Mouse (Mus musculus) heart, adult 11 months (tissue): ENCODE results near the gene Optn.
A peak's percentile ranks its signal among the peaks of the same experiment; 100 is the strongest.

ENCODE experiments used
- DNase-seq: peaks from one replicate; pipeline ENCODE4 v3.0.0; 2022

Gene Optn

GRCm38 (mm10) chr2:5027057-5027456 lies 36.8 kb downstream of the Optn start:
- no peak for DNase-seq

DNA sequence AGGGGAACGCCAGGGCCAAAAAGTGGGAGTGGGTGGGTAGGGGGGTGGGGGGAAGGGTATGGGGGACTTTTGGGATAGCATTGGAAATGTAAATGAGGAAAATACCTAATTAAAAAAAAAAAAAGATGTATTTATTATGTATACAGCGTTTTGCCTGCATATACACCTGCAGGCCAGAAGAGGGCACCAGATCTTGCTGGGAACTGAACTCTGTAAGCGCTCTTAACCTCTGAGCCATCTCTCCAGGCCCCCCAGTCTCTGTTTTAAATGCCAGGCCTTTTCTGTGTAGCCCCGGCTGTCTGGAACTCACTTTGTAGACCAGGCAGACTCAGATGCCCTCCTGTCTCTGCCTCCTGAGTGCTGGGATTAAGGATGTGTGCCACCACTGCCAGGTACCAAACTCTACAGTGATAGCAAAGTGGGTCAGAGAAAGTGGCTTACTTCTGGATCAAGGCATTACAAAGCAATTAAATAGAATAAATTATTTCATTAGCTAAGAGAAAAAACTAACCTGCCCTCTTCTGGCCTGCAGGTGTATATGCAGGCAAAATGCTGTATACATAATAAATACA lies 38.6 kb downstream of the Optn start:
- peak; percentile 71 for DNase-seq

DNA sequence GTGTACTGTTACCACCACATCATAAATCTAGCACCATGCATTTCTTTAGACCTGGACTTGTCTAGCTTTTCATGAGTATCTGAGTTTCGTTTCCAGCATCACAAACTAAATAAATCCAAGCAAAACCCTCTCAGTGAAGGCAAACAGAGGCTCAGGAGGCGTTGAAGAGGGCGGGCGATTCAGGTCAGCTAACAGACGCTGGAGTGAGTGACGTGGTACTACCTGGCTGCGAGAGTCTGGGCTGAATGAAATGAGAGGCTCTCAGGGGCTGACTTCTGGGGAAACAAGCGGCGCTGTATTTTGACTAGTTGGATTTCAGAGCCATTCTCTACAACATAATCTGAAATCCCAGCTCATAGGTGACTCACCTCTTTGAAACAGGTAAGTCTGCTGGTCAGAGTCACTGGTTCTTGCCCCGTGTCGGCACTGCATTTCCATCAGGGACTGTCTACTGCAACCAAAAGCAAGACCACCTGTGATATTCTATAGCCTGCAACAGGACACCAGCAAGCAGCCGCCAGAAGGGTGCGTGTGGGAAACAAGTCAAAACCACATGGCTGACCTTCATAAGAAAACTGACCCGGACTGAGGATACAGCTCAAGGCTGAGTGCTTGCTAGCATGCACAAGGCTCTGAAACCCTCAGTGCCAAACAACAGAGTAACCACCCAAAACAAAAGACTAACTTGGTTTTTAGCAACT lies 40.0 kb downstream of the Optn start:
- peak; percentile 56 for DNase-seq

DNA sequence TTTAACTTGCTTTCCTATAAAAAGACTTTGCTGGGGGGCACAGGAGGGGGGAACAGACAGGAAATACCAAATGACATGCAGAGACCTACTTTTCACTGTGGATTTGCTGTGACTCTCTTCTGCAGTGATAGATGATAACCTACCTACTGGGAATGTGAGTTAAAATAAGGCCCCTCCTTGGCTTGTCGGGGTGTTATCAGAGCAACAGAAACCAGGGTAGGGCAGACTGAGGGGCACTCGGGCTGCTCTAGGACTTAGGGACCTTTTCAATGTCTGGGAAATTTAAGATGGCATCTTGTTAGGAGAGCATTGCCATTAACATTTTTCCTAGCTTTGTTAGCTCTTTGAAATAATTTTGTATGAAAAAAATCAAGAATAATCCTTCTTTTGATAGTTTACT lies 40.6 kb downstream of the Optn start:
- DNase-seq = no peak

GRCm38 (mm10) chr2:5019708-5020107 lies 44.1 kb downstream of the Optn start:
- no peak for DNase-seq

DNA sequence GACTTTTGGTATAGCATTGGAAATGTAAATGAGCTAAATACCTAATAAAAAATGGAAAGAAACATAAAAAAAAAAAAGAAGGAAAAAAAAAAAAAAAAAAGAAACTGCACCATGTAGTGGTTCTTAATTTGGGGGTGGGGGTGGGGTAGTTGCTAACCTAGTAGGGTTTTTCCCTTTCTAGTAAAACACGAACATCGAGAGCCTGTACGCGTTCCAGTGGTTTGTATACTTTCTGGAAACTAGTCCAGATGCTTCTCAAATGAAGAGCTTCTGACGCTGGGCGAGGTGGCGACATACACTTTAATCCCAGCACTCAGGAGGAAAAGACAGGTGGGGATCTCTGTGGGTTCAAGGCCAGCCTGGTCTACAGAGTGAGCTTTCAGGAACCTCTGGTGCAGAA lies 46.9 kb downstream of the Optn start:
- DNase-seq = peak; percentile 66

GRCm38 (mm10) chr2:5015527-5015926 lies 48.3 kb downstream of the Optn start:
- DNase-seq = peak; percentile 55

DNA sequence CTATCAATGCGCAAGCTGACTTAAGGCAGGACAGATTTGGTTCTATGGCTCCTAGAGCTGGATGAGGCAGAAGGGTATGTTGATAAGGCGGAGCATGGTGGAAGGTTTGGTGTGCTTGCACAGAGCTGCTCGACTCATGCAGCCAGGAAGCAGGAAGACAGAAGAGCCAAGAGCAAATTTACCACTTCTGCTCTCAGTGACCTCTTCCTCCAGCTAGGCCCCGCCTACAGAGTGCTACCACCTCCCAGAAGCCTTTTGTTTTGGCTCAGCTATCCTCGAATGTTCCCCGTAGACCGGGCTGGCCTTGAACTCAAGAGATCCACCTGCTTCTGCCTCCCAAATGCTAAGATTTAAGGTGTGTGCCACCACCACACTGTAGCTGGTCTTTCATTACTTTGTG lies 49.2 kb downstream of the Optn start:
- peak; percentile 90 for DNase-seq

- DNase-seq = peak; percentile 99
These were observed 51.1 kb downstream of the Optn start, which contains the start of gene Mcm10 for GRCm38 (mm10) chr2:5012491-5013324. Mcm10 (minus strand) TSS chr2:5012791.

GRCm38 (mm10) chr2:5011898-5012490 lies 51.9 kb downstream of the Optn start:
- no peak for DNase-seq

- DNase-seq = no peak
These were observed 56.7 kb downstream of the Optn start for GRCm38 (mm10) chr2:5007107-5007506.

- no peak for DNase-seq
These were observed 62.6 kb downstream of the Optn start for GRCm38 (mm10) chr2:5001266-5001665.

GRCm38 (mm10) chr2:4998905-4999304 lies 64.9 kb downstream of the Optn start:
- no peak for DNase-seq

- no peak for DNase-seq
These were observed 67.4 kb downstream of the Optn start for GRCm38 (mm10) chr2:4996421-4996824.

- DNase-seq = no peak
These were observed 68.2 kb downstream of the Optn start for GRCm38 (mm10) chr2:4995646-4996045.

- DNase-seq = no peak
These were observed 69.4 kb downstream of the Optn start for GRCm38 (mm10) chr2:4994436-4994835.

GRCm38 (mm10) chr2:4993584-4993983 lies 70.3 kb downstream of the Optn start:
- no peak for DNase-seq

DNA sequence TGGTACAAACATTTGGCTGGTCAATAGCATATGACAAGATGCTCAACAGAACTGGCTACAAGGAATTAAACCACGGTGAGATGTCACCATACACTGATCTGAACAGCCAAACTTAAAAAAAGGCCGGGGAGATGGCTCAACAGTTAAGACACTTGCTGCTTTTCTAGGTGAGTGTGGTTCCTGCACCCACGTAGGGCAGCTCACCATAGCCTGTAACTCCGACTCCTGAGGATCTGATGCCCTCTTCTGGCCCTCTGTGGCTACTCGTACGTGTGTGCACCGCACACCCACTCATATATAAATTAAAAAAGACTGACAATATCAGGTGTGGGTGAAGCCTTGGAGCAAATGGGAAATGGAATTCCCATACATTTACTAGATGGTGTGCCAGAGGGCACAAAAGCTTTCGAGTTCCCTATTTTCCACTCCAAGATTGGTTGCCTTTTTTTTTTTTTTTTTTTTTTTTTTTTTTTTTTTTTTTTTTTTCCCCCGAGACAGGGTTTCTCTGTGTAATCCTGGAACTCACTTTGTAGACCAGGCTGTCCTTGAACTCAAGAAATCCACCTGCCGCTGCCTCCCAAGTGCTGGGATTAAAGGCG lies 74.9 kb downstream of the Optn start:
- no peak for DNase-seq

DNA sequence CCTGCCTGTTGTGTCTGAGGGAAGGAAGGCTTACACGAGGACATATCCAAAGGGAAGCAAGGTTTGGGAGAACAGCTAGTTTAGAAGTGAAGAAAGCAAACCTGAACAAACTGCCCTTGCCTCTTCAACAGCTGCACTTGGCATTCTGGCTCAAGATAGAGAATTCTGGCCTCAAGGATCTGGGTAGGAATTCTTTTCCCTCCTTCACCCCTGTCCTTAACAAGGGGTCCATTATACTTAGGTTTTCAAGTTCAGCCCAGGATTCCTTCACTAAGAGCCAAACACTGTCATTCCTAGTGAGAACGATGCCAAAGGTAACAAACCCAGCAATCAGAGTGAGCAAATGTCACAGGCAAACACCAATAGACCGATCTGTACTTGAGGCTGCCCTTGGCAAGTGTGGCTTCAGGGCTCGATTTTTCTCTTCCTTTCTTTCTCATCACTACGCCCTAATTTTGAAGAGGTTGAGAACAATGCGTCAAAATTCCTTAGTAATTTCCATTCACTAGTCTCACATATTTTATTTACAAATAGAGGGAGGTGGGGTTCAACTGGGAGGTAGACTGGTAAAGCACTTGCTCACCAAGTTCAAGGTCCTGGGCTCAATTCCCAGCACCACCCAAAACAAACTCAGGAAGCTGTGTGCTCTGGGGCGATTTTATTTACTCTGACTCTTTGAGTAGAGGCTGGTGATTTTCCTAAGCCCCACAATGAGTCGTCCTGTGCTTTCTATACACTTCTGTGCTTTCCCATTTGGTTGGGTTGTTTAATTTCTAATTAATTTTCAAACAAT lies 76.3 kb downstream of the Optn start:
- no peak for DNase-seq

DNA sequence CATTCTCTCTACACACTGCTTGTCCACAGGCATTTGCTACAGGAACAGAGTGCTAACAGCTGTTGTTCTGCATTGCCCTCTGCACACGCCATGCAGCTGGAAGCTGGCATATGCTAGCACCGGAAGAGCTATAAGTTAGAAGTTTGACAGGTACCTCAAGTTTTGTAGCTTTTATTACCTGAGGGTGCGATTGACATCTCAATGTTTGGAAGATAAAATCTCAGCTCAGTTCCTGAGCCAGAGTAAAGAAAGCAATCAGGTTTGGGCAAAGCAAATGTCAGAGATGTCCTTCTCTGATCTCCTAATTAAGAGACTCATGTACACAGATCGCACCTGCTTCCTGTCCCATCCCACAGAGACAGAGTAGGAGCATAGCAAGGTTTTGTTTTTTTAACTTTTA lies 77.1 kb downstream of the Optn start:
- DNase-seq = no peak

DNA sequence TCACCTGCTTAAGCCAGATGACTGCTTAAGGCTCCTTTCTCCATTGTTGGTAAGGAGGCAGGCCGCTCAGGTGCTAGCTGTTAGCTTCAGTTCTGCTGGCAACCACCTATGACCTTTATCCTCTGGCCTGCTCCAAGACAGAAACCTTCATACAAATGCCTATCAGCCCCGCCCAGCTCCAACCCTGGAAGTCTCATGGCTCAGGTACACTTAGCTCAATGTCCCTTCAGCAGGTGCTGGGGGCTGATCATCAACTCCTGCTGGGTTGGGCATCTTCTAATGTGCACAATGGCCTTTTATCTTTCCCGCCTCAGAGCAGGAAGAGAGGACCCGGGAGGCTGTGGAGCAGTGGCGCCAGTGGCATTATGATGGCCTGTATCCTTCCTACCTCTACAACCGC lies 78.9 kb downstream of the Optn start:
- DNase-seq = no peak

DNA sequence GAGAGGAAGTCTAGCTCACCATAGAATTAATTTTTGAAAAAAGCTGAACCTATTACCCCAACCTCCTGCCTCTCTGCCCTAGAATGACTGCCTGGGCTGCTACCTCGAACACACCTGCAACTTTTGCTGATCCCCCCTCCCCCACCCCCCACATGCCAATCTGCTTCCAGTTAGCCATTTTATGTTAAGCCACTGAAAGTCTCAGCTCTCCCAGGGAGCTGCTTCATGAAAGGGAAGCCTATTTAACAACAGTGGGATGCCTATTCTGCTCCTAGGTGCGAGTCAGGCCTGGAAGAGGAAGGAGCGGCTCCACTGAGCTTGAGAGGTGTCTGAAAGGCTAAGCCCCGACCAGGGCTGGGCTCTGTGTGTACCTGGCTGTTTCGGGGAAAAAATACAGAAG lies 79.9 kb downstream of the Optn start:
- no peak for DNase-seq
